Mouse (Mus musculus) adrenal gland, adult 10 weeks (tissue): ENCODE measurements around the gene Gm20605. TPM values are rescaled to one million over a fixed set of nuclear protein-coding genes. Genes with fewer than 3 reads are reported as not detected.

Experiments
- polyA plus RNA-seq: library from polyadenylated mRNA; stranded (reverse); fragments of 350-450 nt; fragmentation: Illumina TruSeq; extraction: RNeasy Lipid Tissue Mini Kit (QIAGEN cat#74804); gene quantifications from one replicate; pipeline ENCODE4 v1.2.3, GENCODE M21; 2014; ENCODE audit warnings: low read depth, low replicate concordance

Gm20605 gene
- not detected for polyA plus RNA-seq

DNA sequence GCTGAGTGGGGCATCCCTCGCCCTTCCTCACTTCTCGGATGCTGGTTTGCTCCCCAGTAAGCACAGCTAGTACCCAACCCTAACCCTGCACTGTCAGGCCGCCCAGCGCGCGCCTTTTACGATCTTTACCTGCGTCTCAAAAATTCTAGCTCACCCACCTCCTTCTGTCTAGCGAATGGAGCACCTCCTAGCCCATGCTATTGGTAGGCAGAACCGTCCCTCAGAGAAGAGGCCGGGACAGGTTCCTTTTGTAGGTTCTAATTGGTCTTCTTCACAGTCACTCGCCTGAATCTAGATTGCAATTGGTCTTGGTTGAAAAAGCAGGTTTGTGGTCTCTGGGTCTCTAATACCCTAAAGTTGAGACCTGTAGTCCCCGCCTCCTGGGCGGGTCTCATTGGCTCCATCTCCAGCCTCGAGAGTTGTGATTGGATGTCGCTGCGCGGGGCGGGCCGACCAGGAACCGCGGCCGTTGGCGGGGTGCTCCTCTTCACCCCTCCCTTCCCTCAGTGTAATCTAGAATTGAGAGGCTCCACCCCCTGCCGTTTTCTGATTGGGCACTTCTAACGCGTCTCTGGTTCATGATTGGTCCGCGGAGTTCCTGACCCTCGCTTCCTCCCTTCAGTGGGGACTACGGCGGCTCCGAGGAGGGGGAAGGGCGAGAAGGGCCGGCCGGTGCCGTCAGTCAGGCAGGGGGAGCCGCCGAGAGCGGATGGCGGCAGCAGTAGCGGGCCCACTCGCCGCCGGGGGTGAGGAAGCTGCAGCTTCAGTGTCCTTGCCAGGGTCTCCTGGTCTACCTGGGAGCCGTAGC, at the start of gene Gm20605, which contains the start of the genes Fbxo24 and Lrch4:
Gene Gm20605, plus strand, starts transcription at position 678 of the 808 bp plus-strand sequence.
Gene Fbxo24, minus strand, starts transcription at position 505 of the 808 bp plus-strand sequence.
Gene Lrch4, plus strand, starts transcription at position 624 of the 808 bp plus-strand sequence.

DNA sequence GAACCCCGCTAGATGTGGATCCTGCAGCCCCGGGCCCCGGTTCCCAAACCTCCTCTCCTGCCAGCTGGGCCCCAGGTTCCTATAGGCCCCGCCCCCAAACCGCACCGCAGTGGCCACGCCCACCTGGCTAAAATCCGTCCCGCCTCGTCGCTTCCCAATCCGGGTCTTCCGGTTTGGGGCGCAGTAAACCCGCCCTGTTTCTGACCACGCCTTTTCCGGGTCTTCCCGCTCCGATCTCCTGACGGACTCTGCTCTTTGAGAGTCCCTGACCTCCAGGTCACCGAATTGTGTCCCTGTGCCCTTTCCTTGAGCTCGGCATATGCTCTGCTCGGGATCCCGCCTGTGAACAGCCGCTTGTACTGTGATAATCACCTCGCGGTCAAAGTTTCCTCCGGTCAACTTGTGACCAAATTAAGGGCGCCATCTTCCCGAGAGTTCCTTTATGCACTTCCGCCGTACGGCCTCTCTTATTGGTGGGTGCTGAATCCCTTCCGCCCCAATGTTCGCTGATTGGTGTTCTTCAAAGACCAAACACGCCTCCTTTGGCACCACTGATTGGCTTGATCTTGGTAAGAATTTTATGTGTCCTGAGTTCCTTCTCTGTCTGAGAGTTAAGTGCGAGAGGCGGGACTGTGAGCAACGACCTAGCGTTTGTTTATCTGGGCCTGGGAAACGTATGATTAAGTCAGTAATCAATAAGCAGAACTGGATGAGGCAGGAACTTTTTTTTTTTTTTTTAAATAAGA, 28.2 kb upstream of the Gm20605 start, which contains the start of gene Mospd3:
Gene Mospd3, minus strand, starts transcription at position 440 of the 746 bp plus-strand sequence.

DNA sequence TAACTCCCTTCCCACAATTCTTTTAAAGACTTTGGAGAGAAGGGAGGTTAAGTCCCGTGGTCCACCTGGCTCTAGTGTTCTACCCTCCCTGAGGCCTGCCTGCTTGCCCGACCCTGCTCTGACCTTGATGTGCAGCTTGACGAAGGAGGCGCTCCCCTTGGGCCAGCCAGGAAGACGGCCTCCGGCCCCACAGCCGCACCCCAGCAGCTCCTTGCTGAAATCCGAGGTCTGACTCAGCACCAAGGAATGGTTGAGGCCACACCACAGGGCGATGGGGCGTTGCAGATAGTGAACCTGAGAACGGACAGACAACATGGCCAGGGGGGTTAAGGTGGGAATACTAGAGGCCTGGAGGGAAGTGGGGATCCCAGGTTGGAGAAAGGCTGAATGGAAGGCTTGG, 15.4 kb upstream of the Gm20605 start, which contains the start of gene Pcolce:
Gene Pcolce, minus strand, starts transcription at position 235 of the 400 bp plus-strand sequence.

DNA sequence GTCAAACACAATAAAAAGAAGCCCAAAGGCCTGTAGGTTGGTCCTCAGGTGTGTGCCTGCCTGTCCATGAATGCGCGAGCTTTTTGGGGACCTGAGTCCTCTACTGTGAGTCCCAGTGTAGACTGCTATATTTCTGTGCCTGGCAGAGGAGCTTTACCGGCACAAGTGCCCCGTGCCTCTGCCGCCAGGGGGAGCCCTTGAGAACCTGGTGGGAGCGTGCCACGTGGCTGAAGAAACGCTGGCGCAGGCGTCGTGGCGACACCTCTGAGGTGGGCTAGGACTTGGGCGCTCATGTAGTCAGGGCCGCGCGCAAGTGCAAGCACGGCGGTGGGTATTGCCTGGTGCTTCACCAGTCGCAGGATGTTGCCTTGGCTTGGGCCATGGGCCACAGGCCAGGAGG, 12.1 kb downstream of the Gm20605 start, which contains the start of gene Sap25:
Gene Sap25, plus strand, starts transcription at position 281 of the 400 bp plus-strand sequence.

DNA sequence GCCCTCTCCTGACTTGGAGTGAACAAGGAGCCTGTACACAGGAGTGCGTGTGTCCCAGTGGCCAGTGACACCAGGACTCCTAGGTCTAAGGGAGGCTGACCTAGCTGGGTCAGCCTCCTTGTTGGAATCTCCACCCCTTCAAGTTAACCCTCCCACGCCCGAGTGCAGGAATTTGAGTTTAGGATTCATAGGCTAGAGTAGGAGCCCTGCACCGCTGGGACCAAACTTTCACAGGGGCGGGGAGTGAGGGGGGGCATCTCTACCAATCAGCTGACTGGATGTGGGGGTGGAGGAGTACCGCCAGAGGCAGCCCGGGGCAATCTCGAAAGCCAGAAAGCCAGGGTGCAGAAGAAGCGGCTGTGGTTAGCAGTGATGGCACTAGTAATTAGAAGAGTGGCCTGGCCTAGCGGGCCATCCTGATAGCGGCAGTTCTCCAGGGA, 16.7 kb downstream of the Gm20605 start, which contains the start of gene Irs3:
Gene Irs3, minus strand, starts transcription at position 63 of the 440 bp plus-strand sequence.

DNA sequence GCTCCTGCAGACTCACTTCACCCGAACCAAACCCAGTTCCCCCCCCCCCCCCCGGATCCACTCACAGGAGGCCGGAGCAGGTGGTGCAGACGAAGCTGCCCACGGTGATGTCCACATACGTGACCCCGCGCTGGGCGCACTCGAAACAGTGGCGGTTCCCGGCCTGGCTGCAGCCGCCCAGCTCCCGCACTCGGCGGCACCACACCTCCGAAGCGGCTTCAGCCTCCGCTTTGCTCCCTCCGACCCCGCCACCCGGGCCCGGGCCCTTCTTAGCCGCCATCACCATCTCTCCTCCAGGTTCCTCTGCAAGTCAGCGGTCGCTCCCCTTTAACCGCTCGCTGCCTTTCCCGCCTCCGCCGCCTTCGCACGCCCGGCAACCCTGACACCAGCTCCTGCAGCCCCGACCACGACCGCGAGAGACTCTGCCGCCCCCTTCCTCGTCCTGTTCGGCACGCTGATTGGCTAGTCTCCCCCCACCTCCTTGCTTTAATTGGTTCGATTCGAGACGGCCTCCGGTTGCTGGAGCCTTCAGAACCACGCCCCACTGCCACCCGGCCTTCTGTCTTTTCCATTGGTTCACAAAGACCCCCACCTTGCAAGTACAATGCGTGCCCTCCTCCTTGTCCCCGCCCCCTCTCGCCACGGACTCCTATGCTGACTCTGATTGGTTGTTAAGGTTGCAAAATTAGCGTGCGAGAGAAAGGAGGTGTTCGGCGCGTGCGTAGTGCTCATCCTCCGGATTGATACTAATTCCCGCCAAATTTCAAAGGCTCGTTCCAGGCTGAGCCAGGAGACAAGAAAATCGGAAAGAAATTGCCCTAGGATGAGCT, 55.5 kb downstream of the Gm20605 start, which contains the start of gene Agfg2:
Gene Agfg2, minus strand, starts transcription at position 433 of the 830 bp plus-strand sequence.

Other genes with a start within 250 kb of the Gm20605 start
- not detected for gene Zan, start 152.1 kb upstream of the Gm20605 start, polyA plus RNA-seq
- gene Pop7, start 126.7 kb upstream of the Gm20605 start, polyA plus RNA-seq, result not detected
- 2.2 TPM for gene Gigyf1, start 110.6 kb upstream of the Gm20605 start, polyA plus RNA-seq
- gene Epo, start 95.9 kb upstream of the Gm20605 start, polyA plus RNA-seq, result not detected
- 1.2 TPM for gene Gnb2, start 95.7 kb upstream of the Gm20605 start, polyA plus RNA-seq
- gene Actl6b, start 75.7 kb upstream of the Gm20605 start, polyA plus RNA-seq, result not detected
- not detected for gene Tfr2, start 59.3 kb upstream of the Gm20605 start, polyA plus RNA-seq
- gene Mospd3, start 28.1 kb upstream of the Gm20605 start, polyA plus RNA-seq, result not detected
- 63.9 TPM for gene Pcolce, start 15.4 kb upstream of the Gm20605 start, polyA plus RNA-seq
- gene Fbxo24, start 173 bp upstream of the Gm20605 start, polyA plus RNA-seq, result not detected
- gene Lrch4, start 54 bp upstream of the Gm20605 start, polyA plus RNA-seq, result 0.99 TPM
- gene Sap25, start 12.2 kb downstream of the Gm20605 start, polyA plus RNA-seq, result not detected
- 0.58 TPM for gene Irs3, start 16.5 kb downstream of the Gm20605 start, polyA plus RNA-seq
- 12.5 TPM for gene Agfg2, start 55.6 kb downstream of the Gm20605 start, polyA plus RNA-seq
- gene Nyap1, start 112.4 kb downstream of the Gm20605 start, polyA plus RNA-seq, result not detected
- gene Tsc22d4, start 116.6 kb downstream of the Gm20605 start, polyA plus RNA-seq, result 0.29 TPM
- not detected for gene Ppp1r35, start 149.7 kb downstream of the Gm20605 start, polyA plus RNA-seq
- 10.4 TPM for gene Mepce, start 158.5 kb downstream of the Gm20605 start, polyA plus RNA-seq
- gene Zcwpw1, start 158.6 kb downstream of the Gm20605 start, polyA plus RNA-seq, result 7.7 TPM
- gene Pilra, start 207.1 kb downstream of the Gm20605 start, polyA plus RNA-seq, result 0.76 TPM
- gene Pilrb1, start 228.9 kb downstream of the Gm20605 start, polyA plus RNA-seq, result not detected
- not detected for gene Pilrb2, start 242.6 kb downstream of the Gm20605 start, polyA plus RNA-seq